Mouse (Mus musculus): ENCODE measurements around the gene Hunk.
A peak's percentile ranks its signal among the peaks of the same experiment; 100 is the strongest.

Gene Hunk

GRCm38 (mm10) chr16:90385688-90386513 lies at the start of gene Hunk:
Hunk (plus strand) TSS chr16:90386013.
- no peak for DNase-seq (ENCODE audit: low read depth, low spot score)

DNA sequence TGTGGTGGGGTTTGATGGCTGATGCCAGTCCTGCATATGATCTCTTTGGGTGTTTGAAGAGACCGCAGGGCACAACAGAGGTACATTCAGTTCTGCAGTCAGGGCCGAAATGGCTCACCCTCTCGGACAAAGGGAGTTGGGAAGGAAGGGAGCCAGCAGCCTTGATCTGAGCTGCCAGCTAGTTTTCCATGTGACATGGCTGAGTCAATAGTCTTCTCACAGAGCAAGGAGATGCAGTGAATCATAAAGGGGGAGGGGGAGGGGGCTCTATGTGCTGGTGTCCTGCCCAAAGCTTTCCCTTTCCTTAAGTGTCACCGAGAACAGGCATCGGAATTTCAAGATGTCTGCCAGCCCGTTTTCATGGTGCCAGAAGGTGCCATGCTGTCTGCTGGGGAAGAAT lies 46.8 kb upstream of the Hunk start:
- no peak for DNase-seq (ENCODE audit: low read depth, low spot score)

DNA sequence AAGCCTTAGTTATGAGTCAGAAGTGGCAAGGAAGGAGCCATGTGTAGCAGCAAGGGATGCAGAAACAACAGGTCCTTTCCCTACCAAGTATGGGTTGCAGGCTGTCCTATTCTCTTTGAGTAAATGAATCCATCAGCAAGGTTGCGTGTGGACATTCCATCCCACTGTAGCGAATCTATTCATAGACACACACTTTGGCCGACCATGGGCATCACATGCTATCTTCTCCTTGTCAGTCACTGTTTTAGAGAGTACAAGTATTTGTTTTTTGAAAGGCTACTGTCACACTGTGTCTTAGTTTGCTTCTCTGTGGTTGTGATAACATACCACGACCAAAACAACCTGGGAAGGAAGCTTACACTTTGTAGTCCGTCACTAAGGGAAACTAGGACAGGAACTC lies 44.7 kb upstream of the Hunk start:
- DNase-seq (ENCODE audit: low read depth, low spot score): no peak

DNA sequence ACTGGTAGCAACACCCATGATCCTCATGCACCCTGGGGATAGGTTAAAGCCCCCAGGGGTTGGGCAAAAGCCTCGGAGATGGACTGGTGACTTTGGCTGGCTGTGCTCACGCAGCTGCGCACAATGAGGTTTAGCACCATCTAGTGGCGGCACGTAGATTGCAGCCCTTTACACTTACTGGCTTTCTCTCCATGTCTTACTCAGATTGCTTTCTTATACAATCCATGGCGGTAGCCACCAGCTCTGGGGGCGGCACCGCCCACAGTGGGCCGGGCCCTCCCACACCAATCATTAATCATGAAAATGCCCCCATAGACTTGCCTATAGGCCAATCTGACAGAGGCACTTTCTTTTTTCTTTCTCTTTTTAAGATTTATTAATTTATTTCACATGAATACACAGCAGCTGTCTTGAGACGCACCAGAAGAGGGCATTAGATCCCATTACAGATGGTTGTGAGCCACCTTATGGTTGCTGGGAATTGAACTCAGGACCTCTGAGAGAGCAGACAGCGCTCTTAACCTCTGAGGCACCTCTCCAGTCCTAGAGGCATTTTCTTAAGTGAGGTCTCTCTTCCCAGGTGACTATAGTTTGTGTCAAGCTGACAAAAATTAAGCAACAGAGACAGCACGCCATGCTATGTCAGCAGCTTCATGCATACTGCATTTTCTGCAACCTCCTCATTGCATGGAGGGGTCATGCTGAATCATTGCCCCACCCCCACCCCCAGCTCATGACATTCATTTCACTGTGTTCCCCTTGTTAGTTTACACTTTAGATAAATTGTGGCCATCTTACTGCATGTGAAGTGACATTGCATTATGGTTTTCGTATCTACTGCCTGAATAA lies 35.9 kb upstream of the Hunk start:
- no peak for DNase-seq (ENCODE audit: low read depth, low spot score)

DNA sequence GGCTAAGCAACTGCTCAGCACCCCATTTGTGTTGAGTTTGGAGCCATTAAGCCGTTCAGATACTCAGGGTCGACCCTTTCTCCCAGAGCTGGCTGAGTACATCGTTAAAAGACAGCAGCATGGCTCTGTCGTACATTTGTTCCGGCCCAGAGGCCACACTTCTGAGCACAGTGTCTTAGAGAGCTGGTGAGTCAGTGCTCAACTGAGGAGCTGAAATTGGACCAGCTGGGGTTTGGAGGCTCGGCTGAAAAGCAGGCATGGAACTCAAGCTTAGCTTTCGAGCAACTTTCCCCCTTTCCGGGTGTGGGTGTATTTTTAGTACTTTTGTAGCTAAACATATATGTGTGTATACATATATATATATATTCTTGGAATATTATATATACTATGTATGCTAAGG lies 34.1 kb upstream of the Hunk start:
- DNase-seq (ENCODE audit: low read depth, low spot score): no peak

DNA sequence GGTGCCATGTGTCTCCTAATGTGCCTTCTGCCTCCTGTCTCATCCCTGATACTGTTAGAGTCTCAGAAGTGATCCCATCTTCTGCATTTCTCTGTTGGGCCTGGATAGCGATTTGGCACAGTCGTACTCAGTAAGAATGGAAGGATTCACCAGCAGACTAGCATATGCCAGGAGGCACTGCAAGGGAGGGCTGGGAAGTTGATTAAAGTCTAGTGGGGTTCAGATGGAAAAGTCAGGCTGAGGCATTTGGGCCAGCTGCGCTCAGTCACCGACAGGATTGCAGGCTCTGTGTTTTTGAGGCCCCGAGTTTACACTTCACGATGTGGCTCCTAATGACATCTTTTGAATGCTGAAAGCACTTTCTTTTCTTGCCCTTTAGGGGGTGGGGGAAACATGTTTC lies 33.1 kb upstream of the Hunk start:
- DNase-seq (ENCODE audit: low read depth, low spot score): no peak

GRCm38 (mm10) chr16:90353156-90353555 lies 32.7 kb upstream of the Hunk start:
- no peak for DNase-seq (ENCODE audit: low read depth, low spot score)

DNA sequence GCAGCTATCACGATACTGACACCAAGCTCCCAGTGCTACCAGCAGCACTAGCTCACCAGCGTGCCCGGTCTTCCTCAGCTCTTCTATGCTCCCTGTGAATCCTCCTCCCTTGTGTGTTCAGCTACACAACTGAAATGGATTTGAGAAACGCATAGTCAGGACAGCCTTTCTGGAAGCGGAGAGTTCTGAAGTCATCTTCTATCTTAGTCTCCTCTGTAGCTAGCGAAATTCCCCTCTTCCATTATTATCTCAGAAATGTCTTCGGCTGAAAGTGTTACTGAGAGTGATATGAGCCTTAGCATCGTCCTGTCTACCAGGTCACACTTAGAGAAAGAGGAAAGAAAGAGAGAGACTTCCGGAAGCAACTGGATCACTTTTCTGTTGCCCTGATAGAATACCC lies 26.5 kb upstream of the Hunk start:
- no peak for DNase-seq (ENCODE audit: low read depth, low spot score)

DNA sequence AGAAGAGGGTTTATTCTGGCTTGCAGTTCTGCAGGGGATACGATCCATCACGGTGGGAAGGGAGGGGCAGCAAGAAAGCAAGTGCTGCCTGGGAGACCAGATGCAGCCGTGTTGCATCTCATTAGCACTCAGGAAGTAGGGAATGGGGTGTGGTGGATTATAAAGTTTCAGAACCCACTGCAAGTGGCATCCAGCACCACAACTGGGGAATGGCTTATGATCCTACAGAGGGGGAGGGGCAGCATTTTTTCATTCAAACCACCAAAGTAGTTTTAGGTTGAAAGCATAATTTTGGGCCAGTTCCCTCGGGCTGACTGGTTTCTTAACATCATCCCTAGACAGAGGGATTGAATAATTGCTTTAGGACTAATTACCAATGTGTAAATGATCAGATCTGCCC lies 26.1 kb upstream of the Hunk start:
- no peak for DNase-seq (ENCODE audit: low read depth, low spot score)

DNA sequence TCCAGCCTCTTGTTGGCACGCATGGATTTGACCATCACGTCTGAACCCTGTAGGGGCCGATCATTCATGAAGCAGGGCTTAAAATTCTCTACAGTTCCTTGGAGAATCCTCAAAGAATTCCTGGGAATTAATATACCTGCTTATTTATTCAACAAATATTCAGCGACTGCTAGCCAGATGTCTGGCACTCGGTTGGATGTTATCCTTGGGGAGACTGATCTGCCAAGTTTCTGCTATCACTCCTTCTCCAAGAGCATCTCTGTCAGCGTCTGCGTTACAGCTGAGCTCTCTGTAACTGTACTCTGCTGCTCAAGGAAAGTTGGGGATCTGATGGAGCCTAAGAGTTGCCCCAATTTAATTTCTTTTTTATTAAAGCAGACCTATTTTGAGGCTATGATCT lies 25.5 kb upstream of the Hunk start:
- DNase-seq (ENCODE audit: low read depth, low spot score): no peak

GRCm38 (mm10) chr16:90362926-90363325 lies 22.9 kb upstream of the Hunk start:
- DNase-seq (ENCODE audit: low read depth, low spot score): no peak

DNA sequence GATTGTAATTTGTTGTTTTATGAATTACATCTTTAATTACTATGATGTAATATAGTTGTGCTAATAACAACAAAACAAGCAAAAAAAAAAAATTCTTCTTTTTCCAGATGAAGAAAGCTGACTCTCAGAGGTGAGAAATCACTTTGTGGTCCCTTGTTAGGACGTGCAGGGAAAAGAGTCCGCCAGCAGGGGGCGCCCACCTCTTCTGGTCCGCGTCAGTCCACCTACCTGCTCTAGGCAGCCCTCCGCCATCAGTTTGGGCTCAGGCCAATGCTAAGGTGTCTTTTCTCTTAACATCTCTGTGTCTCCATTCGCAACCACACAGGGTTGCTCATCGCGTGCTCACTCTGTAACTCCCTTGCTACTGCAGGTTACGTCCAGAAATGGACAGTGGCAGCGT lies 5.9 kb upstream of the Hunk start:
- DNase-seq (ENCODE audit: low read depth, low spot score): peak; percentile 17

DNA sequence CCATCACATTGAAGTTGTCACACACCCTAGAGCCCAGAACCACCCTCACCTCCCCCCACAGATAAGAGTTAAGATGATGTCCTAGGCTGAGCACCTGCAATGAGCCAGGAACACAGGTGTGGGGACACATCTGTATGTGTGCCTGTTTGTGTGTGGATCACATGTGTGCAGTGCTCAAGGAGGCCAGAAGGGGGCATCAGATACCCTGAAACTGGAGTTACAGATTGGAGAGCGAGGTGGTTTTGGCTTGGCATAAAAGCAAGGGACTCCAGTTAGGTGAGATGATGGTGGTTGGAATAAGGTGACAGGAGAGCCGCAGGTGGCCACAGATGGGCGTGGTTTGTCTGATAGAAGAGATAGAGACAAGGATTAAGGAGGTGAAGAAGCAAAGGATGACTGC lies 4.2 kb upstream of the Hunk start:
- no peak for DNase-seq (ENCODE audit: low read depth, low spot score)

GRCm38 (mm10) chr16:90382701-90383280 lies 3.0 kb upstream of the Hunk start:
- no peak for DNase-seq (ENCODE audit: low read depth, low spot score)

GRCm38 (mm10) chr16:90384058-90384457 lies 1.8 kb upstream of the Hunk start:
- no peak for DNase-seq (ENCODE audit: low read depth, low spot score)

GRCm38 (mm10) chr16:90384846-90385245 lies 967 bp upstream of the Hunk start:
- no peak for DNase-seq (ENCODE audit: low read depth, low spot score)

DNA sequence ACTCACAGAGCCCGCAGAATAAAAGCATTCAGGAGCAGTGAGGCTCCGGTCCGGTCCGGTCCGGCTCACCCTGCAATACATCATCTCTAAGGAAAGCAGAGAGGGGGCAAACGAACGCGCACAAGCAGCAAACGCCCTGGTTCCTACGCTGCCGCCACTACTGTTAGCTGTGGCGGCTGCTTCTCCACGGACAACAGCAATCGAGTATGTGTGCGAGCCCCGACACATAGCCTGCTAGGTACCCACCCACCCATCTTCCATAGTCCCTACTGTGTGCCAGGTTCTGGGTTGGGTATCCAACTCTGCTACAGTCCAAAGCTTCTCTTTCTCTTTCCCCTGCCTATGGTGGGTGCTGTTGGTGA lies 506 bp upstream of the Hunk start:
- no peak for DNase-seq (ENCODE audit: low read depth, low spot score)

DNA sequence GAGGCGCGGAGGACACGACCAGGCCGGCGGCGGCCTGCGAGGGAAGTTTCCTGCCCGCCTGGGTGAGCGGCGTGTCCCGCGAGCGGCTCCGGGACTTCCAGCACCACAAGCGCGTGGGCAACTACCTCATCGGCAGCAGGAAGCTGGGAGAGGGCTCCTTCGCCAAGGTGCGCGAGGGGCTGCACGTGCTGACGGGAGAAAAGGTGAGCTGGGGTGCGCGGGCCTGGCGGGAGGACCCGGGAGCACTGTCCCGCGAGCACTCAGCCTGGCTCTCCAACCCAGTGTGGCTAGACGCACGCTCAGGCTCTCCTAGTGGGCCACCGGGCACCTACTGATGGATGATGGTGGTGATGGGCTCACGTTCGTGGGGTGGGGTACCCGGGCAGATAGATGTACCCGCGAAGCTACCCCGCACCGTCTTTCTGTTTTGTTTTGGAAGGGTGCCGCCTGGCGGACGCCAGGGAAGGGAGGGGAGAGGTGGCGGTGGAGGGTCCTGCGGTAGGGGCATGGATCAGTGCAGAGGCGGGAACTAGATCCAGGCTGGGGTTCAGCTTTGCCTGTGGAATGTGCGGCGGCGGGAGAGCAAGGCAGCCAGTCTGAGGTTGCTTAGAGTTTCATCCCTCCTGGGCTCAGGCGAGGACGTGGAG lies 824 bp downstream of the Hunk start:
- DNase-seq (ENCODE audit: low read depth, low spot score): no peak

DNA sequence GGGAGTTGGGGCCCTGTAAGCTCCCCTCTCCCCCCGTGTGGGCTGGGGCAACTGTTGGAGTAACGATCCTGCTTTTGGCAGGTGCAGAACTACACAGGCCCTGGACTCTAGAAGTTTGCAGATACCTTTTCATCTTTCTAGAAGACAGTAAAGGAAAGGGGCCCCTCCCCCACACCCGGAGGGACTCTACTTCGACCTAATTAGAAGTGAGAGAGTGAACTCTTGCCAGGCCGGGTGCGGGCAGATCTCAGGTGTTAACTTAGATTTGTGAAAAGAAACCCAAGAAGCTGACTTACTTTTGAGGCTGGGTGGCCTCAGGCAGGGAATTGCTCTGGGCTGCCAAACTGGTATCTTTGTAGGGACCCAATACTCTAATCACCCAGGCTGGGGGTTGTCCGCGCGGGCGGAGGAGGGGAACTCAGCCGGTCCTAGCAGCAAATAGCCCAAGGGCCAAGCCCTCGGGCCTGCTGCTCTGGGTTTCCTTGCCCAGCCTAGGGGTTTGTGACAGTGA lies 1.4 kb downstream of the Hunk start:
- no peak for DNase-seq (ENCODE audit: low read depth, low spot score)

GRCm38 (mm10) chr16:90387961-90388360 lies 2.1 kb downstream of the Hunk start:
- DNase-seq (ENCODE audit: low read depth, low spot score): no peak

GRCm38 (mm10) chr16:90389103-90389750 lies 3.4 kb downstream of the Hunk start:
- DNase-seq (ENCODE audit: low read depth, low spot score): no peak

All from c-Kit-negative CD71-positive TER-119-positive erythroid progenitor cells, embryonic 14.5 days (primary cell).